Mouse (Mus musculus) ovary, postnatal 36 days (tissue): ENCODE results near the gene Ccdc162.
A peak's percentile ranks its signal among the peaks of the same experiment; 100 is the strongest.

Source experiments
- DNase-seq: peaks from one replicate; pipeline ENCODE4 v3.0.0; 2022; ENCODE audit warnings: low spot score, mixed read lengths

Gene Ccdc162

DNA sequence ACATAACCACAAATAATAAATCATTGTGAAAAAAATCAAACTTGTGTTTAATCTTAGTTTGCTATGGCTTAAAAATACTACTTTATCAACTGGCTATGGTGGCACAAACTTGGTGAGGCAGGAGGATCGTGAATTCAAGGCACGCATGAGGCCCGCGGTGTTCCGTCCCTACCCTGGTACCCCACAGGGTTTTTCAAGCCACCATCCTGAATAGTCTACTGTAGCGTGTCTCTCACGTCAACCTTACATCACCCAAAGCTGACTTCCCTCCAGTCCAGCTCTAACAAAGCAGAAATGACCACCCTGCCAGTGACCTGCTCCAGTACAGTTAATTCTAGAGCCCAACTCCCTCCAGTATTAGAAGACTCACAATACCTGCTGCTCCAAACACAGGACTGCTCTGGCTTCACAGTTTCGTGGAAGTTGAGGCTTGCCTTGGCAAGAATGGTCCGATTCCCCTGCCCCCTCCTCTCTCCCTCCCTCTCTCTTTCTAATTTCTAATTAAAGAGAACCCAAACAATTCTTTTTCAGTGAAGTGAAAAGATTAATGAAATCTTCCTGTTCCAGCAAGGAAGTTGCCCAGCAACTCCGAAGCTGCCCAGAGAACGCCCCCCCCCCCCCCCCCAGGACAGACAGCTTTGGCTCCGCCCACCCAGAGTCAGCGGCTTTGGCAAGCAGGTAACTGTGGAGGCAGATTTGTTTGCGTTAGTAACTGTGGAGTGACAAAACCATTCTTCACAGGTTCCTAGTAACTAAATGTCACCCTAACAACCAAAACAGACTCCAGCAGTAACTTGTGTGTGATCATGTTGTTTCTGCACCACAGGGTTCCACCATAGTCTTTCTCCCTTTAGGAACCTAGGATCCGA lies at the start of gene Ccdc162:
TSS of gene Ccdc162 (minus strand) at position 606 of the 869 bp plus-strand sequence.
- DNase-seq = no peak

- no peak for DNase-seq
Measured at GRCm38 (mm10) chr10:41765586-41765985, 49.2 kb upstream of the Ccdc162 start.

GRCm38 (mm10) chr10:41763741-41764385 lies 47.4 kb upstream of the Ccdc162 start:
- no peak for DNase-seq

DNA sequence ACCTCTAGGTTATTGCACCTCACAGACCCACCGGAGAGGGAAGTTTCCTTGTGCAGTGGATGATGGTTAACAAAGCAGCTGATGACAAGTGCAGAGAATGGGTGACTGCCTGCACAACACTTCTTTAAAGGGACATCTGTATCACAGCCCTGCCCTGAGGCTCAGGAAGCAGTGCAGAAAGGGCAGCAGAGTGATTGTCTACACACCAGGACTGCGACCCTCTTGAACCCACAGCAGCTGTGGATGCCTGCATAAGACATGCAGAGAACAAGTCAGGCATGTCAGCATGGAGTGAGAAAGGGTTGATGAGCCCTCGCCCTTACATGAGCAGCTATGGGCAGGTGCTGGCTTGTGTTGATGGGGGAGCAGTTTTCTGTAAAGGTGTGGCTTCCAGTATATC lies 44.4 kb upstream of the Ccdc162 start:
- DNase-seq = no peak

GRCm38 (mm10) chr10:41758041-41758440 lies 41.6 kb upstream of the Ccdc162 start:
- no peak for DNase-seq

DNA sequence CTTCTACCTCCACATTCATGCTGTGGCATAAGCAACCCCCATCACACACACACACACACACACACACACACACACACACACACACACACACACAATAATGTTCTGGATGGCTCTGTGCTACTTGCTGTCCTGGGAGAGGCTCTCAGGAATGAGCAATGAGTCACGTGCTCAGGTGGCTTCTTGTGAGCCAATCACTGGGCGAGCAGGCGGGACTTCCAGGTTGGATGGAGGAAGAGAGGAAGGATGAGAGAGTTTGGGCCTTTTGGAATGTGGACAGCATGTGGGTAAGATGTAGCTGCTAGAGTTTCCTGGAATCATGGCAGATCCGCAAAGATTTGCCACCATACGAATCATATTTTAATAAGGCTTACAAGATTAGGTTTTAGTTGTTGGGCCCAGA lies 40.8 kb upstream of the Ccdc162 start:
- no peak for DNase-seq

- no peak for DNase-seq
Measured at GRCm38 (mm10) chr10:41751867-41752480, 35.5 kb upstream of the Ccdc162 start.

DNA sequence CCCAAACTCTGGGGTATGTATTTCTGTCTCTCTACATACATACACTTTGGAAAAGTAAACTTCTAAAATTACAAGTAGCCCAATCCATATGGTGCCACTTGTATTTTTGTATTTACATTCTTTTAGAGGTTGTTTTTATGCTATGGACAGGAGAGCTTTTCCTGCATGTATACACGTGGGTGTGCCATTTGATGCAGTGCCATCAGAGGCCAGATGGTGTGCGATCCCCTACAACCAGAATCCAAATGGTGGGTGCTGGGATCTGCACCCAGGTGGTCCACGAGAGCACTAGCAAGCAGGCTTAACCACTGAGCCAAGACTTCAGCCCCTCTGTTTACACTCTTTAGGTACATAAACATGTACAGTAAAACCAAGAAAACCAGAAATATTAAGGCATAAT lies 32.9 kb upstream of the Ccdc162 start:
- DNase-seq = no peak

DNA sequence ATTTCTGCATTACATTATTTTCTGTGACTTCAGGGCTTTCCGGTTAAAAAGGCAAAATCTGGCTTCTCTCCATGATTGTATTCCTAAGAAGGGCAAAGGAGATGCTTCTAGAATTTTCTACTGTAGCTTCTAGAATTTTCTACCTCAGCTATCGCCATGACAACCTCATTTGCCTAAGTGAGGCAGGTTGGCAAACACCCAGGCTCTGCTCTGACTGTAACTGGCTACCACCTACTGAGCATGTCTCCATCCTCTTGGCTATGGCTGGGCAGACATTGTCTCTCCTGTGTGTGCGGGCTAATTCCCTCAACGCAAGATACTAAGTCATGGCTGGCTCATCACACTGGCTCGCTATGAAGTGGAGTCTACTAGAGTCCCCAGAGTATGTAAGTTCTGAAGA lies 30.1 kb upstream of the Ccdc162 start:
- no peak for DNase-seq

GRCm38 (mm10) chr10:41744006-41744405 lies 27.6 kb upstream of the Ccdc162 start:
- no peak for DNase-seq

DNA sequence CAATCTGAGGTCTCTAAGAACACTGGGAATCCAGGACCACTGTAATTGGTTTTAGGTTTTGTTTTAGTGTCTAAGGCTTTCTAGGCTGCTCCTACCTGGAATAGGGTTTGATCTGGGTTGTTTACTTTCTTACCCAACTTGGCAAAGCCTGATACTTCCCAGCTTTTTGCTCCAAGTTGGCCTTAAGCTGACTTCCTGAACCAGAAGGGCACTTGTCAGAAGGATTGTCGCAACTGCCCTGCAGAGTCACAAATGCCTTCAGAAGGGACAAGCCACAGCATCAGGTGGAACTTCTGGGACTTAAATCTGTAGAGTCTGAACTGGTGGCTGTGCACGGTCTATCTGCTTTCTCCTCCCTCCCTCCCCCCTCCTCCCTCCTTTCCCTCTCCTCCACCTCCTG lies 23.8 kb upstream of the Ccdc162 start:
- DNase-seq = no peak

- no peak for DNase-seq
Measured at GRCm38 (mm10) chr10:41737245-41737644, 20.8 kb upstream of the Ccdc162 start.

DNA sequence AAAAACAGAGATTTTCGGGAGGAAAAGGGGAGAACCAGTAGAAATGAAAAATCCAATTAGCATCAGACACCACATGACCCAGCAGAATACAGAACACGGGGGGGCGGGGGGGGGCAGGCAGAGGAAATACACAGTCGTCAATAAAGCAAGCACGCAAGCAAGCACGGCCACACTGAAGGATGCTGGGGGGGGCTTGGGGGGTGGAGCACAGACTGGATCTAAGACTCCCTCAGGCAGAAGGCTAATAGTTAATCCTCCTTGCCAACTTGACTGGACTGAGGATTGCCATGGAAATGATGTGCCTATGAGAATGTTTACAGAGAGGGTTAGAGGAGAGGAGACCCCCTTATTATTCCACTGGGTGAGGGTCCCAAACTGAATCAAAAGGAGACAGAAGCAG lies 19.0 kb upstream of the Ccdc162 start:
- no peak for DNase-seq

- DNase-seq = no peak
Measured at GRCm38 (mm10) chr10:41733214-41733613, 16.8 kb upstream of the Ccdc162 start.

DNA sequence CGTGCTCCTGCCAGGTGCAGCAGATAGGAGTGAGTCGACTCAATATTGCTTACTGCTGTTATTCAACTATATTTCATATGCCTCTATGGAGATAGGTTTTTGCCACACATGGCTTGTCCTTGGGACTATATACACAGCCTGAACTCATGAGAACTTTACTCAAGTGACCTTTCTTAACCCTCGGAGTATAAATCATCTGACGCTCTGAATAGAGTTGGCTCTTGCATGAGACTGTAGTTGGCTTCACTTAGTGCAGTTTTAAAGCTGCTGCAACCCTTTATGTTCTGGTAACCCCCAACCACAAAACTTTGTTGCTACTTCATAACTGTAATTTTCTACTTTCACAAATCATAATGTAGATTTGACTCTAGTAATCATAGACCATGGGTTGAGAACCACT lies 15.5 kb upstream of the Ccdc162 start:
- no peak for DNase-seq

DNA sequence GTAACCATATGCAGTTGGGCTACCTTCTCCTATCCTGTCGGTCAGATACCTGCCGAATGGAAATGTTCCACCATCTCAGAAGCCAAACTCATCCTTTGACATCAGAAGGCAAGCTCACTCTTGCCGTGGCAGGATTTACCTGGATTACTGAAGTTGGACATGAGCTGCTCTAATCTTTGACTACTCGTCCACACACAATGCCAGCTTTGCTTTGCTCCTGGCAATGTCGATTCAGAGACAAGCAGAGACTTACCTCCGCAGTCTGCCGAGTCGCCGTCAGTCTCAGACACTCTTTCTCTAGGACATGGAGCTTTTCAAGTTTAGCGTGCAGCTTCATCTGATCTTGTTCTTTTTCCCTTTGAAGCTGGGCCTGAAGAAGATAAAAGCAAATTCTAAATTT lies 14.3 kb upstream of the Ccdc162 start:
- no peak for DNase-seq

DNA sequence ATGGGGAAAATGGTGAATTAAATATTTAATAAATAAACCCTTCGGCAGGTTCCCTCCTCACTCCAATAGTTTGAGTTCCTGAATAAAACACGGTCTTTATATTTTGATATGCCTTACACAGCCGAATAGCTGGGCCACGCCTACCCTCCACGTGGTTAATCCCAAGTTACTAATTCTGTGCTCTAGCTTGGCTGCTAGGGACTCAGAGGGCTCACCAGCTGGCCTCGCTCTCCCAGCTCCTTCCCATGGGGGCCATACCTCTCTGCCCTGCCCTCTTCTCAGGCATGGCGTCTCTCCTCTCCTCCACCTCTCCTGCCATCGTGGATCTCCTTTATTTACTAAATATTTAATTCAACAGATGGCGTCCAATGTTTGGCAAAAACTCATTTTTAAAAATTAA lies 9.8 kb upstream of the Ccdc162 start:
- DNase-seq = no peak

DNA sequence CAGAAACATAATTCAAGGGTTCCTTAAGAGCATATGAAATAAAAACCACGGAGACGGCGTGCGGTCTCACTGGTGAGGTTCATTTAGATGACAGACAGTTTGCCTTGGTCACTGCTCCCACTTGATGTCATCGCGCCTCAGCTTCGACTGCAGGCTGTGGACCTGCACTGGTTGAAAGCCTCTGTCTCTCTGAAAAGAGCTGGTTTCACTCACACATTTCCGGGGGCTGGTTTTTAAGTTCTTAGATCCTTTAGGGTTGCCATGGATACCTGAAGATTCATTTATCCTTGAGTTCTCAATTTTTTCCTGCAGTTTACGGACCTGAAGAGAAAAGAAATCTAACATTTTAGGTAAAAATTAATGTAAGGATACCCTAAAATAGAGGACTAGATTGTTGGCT lies 3.2 kb upstream of the Ccdc162 start:
- DNase-seq = no peak

DNA sequence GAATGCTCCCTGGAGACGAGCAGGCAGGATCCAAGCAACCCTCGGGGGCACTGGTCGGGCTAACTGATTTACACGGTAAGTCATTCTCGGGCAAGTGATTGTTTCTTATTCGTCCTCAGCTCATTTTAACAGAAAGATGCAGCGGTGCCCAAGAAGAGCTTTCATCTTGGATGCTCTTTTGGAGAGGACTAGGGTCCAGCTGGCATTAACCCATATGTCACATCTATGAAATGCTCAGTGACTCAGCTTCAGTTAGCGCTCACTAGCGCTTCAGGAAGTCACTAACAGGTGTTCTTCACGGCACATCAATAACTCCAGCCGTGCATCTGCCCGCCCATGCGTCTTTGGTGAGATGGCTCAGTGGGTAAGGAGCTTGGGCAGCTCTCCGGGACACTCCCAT lies 877 bp downstream of the Ccdc162 start:
- no peak for DNase-seq

GRCm38 (mm10) chr10:41711467-41711866 lies 5.0 kb downstream of the Ccdc162 start:
- no peak for DNase-seq

DNA sequence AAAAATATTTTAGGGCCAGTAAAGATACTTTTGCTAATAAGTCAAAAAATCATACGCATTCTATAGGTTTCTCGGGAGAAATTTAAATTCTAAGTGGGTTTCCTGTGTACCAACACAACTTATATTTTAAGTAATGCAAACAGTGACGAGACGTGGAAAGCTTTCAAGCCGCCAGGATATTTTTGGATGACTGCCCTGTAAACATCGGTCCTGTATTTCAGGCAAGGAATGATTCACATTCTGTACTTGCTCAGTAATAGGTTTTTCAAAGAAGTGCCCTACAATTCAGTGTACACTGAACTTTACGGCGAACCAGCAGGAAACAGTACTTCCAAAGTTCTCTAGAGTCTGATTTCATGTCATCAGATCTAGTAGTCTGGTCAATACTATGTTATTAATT lies 5.7 kb downstream of the Ccdc162 start:
- DNase-seq = no peak

DNA sequence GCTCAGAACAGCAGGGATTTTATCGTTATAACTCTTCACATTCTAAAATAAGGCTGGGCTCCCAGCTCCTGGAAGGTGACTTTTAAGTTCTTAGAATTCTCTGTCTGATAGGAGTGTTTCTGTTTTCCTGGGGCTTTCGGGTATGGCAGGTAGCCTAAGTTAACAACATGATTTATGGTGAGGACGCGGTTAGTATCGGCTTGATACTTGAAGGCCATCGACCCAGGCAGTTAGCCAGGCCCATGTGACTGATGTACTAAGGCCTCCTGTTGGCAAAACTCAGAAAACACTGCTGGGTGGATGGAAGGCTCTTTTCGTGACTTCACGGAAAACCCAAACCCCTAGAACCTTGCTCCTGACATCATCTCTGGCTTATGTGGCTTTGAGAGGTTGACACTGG lies 7.1 kb downstream of the Ccdc162 start:
- DNase-seq = peak; percentile 62

DNA sequence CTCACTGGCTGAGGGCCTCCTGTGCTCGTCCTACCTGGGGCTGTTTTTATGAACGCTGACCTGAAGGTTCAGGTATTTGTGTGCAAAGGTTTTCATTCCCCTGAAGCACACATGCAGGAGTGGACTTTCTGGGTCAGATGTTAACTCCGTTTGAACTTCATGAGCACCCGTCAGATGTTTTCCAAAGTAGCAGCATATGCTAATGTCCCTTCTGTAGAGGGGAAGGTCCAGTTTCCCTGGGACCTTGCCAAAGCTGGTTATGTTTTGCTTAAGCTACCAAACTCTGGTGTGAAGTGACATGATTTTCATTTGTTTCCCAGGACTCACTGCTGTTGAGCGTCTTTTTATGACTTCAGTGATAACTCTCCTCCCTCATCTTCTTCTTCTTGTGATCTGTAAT lies 16.8 kb downstream of the Ccdc162 start:
- no peak for DNase-seq
